Comparison of ENCODE assay signal across 8 mouse cellular contexts in genomic region chr10:117792141-117793091, GRCm38 (mm10). TPM values are rescaled to one million over a fixed set of nuclear protein-coding genes. Genes with fewer than 3 reads are reported as not detected.
A peak's percentile ranks its signal among the peaks of the same experiment; 100 is the strongest.
DNase-seq lines count a peak whose midpoint lies in the region; ATAC-seq and TF ChIP-seq lines count a peak whose summit lies in the region.

Gene Nup107, minus strand, starts transcription at chr10:117792705.

- H3K9me3 ChIP-seq in kidney, embryonic 14.5 days (ENCODE audit: control insufficient read depth, low read length): no peaks in the 10 kb centered on the region; the same call in 1 of the 2 replicates
- H3K9me3 ChIP-seq in limb, embryonic 15.5 days: no peaks in the 10 kb centered on the region

- no peak for TF ChIP-seq POLR2A in bone marrow macrophage, adult 2 months (IDR thresholded peaks at IDR 0.05; ENCODE audit: borderline replicate concordance, low read depth, low read length)
- TF ChIP-seq POLR2A in embryonic fibroblast, embryonic 13.5 days (IDR thresholded peaks at IDR 0.05; ENCODE audit: low read depth, low read length): peak; percentile 83

- ATAC-seq in kidney, embryonic 14.5 days (ENCODE audit: low FRiP score, low TSS enrichment): peak; percentile 99
- peak; percentile 98 for ATAC-seq in limb, embryonic 15.5 days (ENCODE audit: insufficient number of reproducible peaks, low FRiP score, low TSS enrichment, low read depth)

- H3K36me3 ChIP-seq in kidney, embryonic 14.5 days (ENCODE audit: control insufficient read depth, insufficient read depth, low read length): peaks cover 7% of the 10 kb centered on the region
- H3K36me3 ChIP-seq in limb, embryonic 15.5 days: peaks cover 11% of the 10 kb centered on the region

- H3K4me3 ChIP-seq in bone marrow macrophage, adult 2 months (ENCODE audit: insufficient read depth, low read length): peak within 1 kb of the TSS; percentile 89
- H3K4me3 ChIP-seq in embryonic fibroblast, embryonic 13.5 days (ENCODE audit: insufficient read depth, low read length): peak within 1 kb of the TSS; percentile 84
- H3K4me3 ChIP-seq in kidney, embryonic 14.5 days (ENCODE audit: low read length): peak within 1 kb of the TSS; percentile 93
- peak within 1 kb of the TSS; percentile 93 for H3K4me3 ChIP-seq in limb, embryonic 15.5 days

- H3K27ac ChIP-seq in bone marrow macrophage, adult 2 months (ENCODE audit: insufficient read depth, low read depth, low read length): peak within 1 kb of the TSS; percentile 79
- H3K27ac ChIP-seq in embryonic fibroblast, embryonic 13.5 days (ENCODE audit: insufficient read depth, low read length): peak within 1 kb of the TSS; percentile 71
- H3K27ac ChIP-seq in kidney, embryonic 14.5 days (ENCODE audit: low read depth, low read length): peak within 1 kb of the TSS; percentile 77
- H3K27ac ChIP-seq in limb, embryonic 15.5 days: peak within 1 kb of the TSS; percentile 87

- H3K4me1 ChIP-seq in bone marrow macrophage, adult 2 months (ENCODE audit: control insufficient read depth, insufficient read depth, low read length): peaks cover 9% of the 10 kb centered on the region
- H3K4me1 ChIP-seq in embryonic fibroblast, embryonic 13.5 days (ENCODE audit: control insufficient read depth, insufficient read depth, low read length): peaks cover 10% of the 10 kb centered on the region
- peaks cover 10% of the 10 kb centered on the region; the same call in 1 of the 2 replicates for H3K4me1 ChIP-seq in kidney, embryonic 14.5 days (ENCODE audit: control insufficient read depth, insufficient read depth, low read length)
- peaks cover 10% of the 10 kb centered on the region for H3K4me1 ChIP-seq in limb, embryonic 15.5 days

- peak within 1 kb of the TSS; percentile 86 for H3K9ac ChIP-seq in kidney, embryonic 14.5 days (ENCODE audit: low read depth, low read length)
- peak within 1 kb of the TSS; percentile 60 for H3K9ac ChIP-seq in limb, embryonic 15.5 days

- no peak for TF ChIP-seq CTCF in bone marrow macrophage, adult 2 months (IDR thresholded peaks at IDR 0.05; ENCODE audit: low read depth, low read length)
- no peak for TF ChIP-seq CTCF in embryonic fibroblast, embryonic 13.5 days (IDR thresholded peaks at IDR 0.05; ENCODE audit: borderline replicate concordance, insufficient read depth, low read length)

- peak; percentile 100 for DNase-seq in A20 (ENCODE audit: low read depth, low spot score)
- DNase-seq in heart, adult 9 months (ENCODE audit: low spot score in 2 of 2): peak; percentile 100
- peak; percentile 100 for DNase-seq in monocyte, adult 2 months (ENCODE audit: low read depth in 1 of 2, low spot score in 2 of 2)
- peak; percentile 100 for DNase-seq in spleen, postnatal 36 days (ENCODE audit: low spot score in 2 of 2)

- H3K4me2 ChIP-seq in kidney, embryonic 14.5 days (replicated peaks; ENCODE audit: low read depth, low read length): peak within 1 kb of the TSS; percentile 68
- peak within 1 kb of the TSS; percentile 67 for H3K4me2 ChIP-seq in limb, embryonic 15.5 days

- WGBS in kidney, embryonic 14.5 days: under 1% methylated on average over 75 of the region's 75 CpGs
- under 1% methylated on average over 75 of the region's 75 CpGs for WGBS in limb, embryonic 15.5 days

- no peaks in the 10 kb centered on the region for H3K27me3 ChIP-seq in kidney, embryonic 14.5 days (ENCODE audit: control insufficient read depth, insufficient read depth, low read length)
- H3K27me3 ChIP-seq in limb, embryonic 15.5 days: no peaks in the 10 kb centered on the region

RNA-seq across cellular contexts. Expression of gene Nup107, which starts in this region (rescaled TPM):
- polyA plus RNA-seq in bone marrow macrophage, adult 2 months (2012; ENCODE audit: insufficient read depth, insufficient read length, missing spikeins): 18.2 and 18.9 TPM in 2 replicates
- 61.7 and 70.3 TPM in 2 replicates for polyA plus RNA-seq in embryonic fibroblast, embryonic 13.5 days (2011; ENCODE audit: insufficient read length, low read depth, missing spikeins)
- 48.6 and 77.5 TPM in 2 replicates for polyA plus RNA-seq in kidney, embryonic 14.5 days (2014; fragmentation: Nextera tagmentation; extraction: Ambion mirVana)
- 54.2 and 54.6 TPM in 2 replicates for polyA plus RNA-seq in limb, embryonic 15.5 days (2015; fragmentation: Nextera tagmentation; extraction: Ambion mirVana)

Comparison
In these comparisons a context has a peak if more than half of its experiments do, and no peak if none do; other contexts are left out.
1. Peak in every context shown above with its lines: DNase-seq, ATAC-seq, H3K4me3 ChIP-seq and H3K27ac ChIP-seq.